Mouse (Mus musculus): Measurements from ENCODE around the gene Plpp2. TPM values are rescaled to one million over a fixed set of nuclear protein-coding genes. Genes with fewer than 3 reads are reported as not detected.
A peak's percentile ranks its signal among the peaks of the same experiment; 100 is the strongest.

Gene Plpp2
- total and polyA plus RNA-seq, 3 experiments: 11.5 to 19.3 (median 13.9) TPM

GRCm38 (mm10) chr10:79506709-79507108 lies 26.9 kb downstream of the Plpp2 start (continued):
- TF ChIP-seq ZNF384 (IDR thresholded peaks at IDR 0.05; ENCODE audit: low read depth, low read length): no peak
- TF ChIP-seq HCFC1 (IDR thresholded peaks at IDR 0.05; ENCODE audit: low read depth, low read length): no peak; the same call in 1 of the 2 replicates
- TF ChIP-seq ZMIZ1 (IDR thresholded peaks at IDR 0.05; ENCODE audit: low read depth, low read length): no peak
- no peak for TF ChIP-seq ZKSCAN1 (IDR thresholded peaks at IDR 0.05; ENCODE audit: borderline replicate concordance, low read depth, low read length)
- no peak for TF ChIP-seq USF2 (conservative IDR thresholded peaks at IDR 0.05; ENCODE audit: low read depth, low read length)
- no peak for TF ChIP-seq NELFE (IDR thresholded peaks at IDR 0.05; ENCODE audit: low read depth, low read length)
- TF ChIP-seq TBP (conservative IDR thresholded peaks at IDR 0.05; ENCODE audit: low read depth, low read length): no peak
- TF ChIP-seq MAFK (IDR thresholded peaks at IDR 0.05; ENCODE audit: insufficient replicate concordance, low read length): 0 out of 2 replicates have a peak, but pooled peaks have one; percentile 5
- no peak for TF ChIP-seq SMC3 (IDR thresholded peaks at IDR 0.05; ENCODE audit: low read depth, low read length)
- TF ChIP-seq TCF12 (IDR thresholded peaks at IDR 0.05; ENCODE audit: low read depth, low read length): peak; percentile 62; the same call in 1 of the 2 replicates
- TF ChIP-seq SIN3A (IDR thresholded peaks at IDR 0.05; ENCODE audit: low read length): no peak
- TF ChIP-seq GABPA (IDR thresholded peaks at IDR 0.05; ENCODE audit: insufficient replicate concordance, low read depth, low read length): no peak
- TF ChIP-seq UBTF (IDR thresholded peaks at IDR 0.05; ENCODE audit: low read depth, low read length): no peak
- no peak for TF ChIP-seq POLR2AphosphoS2 (IDR thresholded peaks at IDR 0.05; ENCODE audit: low read depth, low read length)
- no peak for TF ChIP-seq NRF1 (IDR thresholded peaks at IDR 0.05; ENCODE audit: low read depth, low read length)
- TF ChIP-seq ZC3H11A (IDR thresholded peaks at IDR 0.05; ENCODE audit: low read depth, low read length): no peak

GRCm38 (mm10) chr10:79502830-79503644 lies 30.6 kb downstream of the Plpp2 start:
- Histone ChIP-seq H3K79me2 (replicated peaks; ENCODE audit: control insufficient read depth, extremely low read depth, insufficient read depth, poor library complexity, severe bottlenecking) (no peaks in the 10 kb centered on the region), H3K27me3 (replicated peaks) (no peaks in the 10 kb centered on the region), H3K4me2 (ENCODE audit: insufficient read depth, low read depth, poor library complexity, severe bottlenecking) (no peak overlapping the region), H3K9me3 (replicated peaks; ENCODE audit: low read length) (no peaks in the 10 kb centered on the region), H3K36me3 (replicated peaks in 1 of 2; ENCODE audit: control insufficient read depth in 1 of 2, insufficient read depth in 1 of 2, low read length in 1 of 2) (no peaks in the 10 kb centered on the region), H3K4me3 (replicated peaks in 1 of 3; ENCODE audit: low read depth in 2 of 3, low read length in 2 of 3, poor library complexity in 1 of 3) (no peak overlapping the region), H3K27ac (ENCODE audit: insufficient read depth, low read depth) (no peak overlapping the region), H3K9ac (ENCODE audit: insufficient read depth, low read depth) (no peak overlapping the region), H3K4me1 (ENCODE audit: control insufficient read depth in 1 of 2, insufficient read depth in 2 of 2) (peaks cover 0 to 17% of the 10 kb centered on the region in 2 experiments; a peak in 3 of 4 replicates)
- TF ChIP-seq SMC3 (IDR thresholded peaks at IDR 0.05; ENCODE audit: low read depth, low read length): peak; percentile 73
- no peak for TF ChIP-seq HCFC1 (IDR thresholded peaks at IDR 0.05; ENCODE audit: low read depth, low read length)
- TF ChIP-seq NRF1 (IDR thresholded peaks at IDR 0.05; ENCODE audit: low read depth, low read length): no peak
- peak; percentile 46 to 84 for TF ChIP-seq CTCF (conservative IDR thresholded peaks at IDR 0.05 in 1 of 2, IDR thresholded peaks at IDR 0.05 in 1 of 2; ENCODE audit: low read depth in 2 of 2, low read length in 2 of 2)
- TF ChIP-seq MAFK (IDR thresholded peaks at IDR 0.05; ENCODE audit: insufficient replicate concordance, low read length): no peak
- 0 out of 2 replicates have a peak, but pooled peaks have one; percentile 24 for TF ChIP-seq ZC3H11A (IDR thresholded peaks at IDR 0.05; ENCODE audit: low read depth, low read length)
- TF ChIP-seq RAD21 (IDR thresholded peaks at IDR 0.05; ENCODE audit: low read depth, low read length): peak; percentile 86
- in situ Hi-C loops (cut with MboI; ENCODE audit: low pct_ligation_motif_present, low pct_unique_long_range_greater_than_20kb, low sequenced_read_pairs) (loop anchor here (25.0 kb wide), 1 partner anchor 91 kb away; no protein-coding TSS in a partner anchor), dilution Hi-C loops (cut with MboI; ENCODE audit: extremely low pct_ligation_motif_present, extremely low pct_unique_long_range_greater_than_20kb, low sequenced_read_pairs) (no loop called here)
- peak; percentile 67 for DNase-seq (ENCODE audit: extremely low read depth)

Measured in CH12.LX (cell line).